Mouse (Mus musculus) G1E (cell line): ENCODE data around the gene Fam171a2.

Source experiments
- CTCF ChIP-seq: IDR thresholded peaks from 2 replicates; pipeline ENCODE4 v1.5.1; 2012; ENCODE audit warnings: low read depth, low read length, inconsistent platforms, mixed read lengths
- GATA1 ChIP-seq: IDR thresholded peaks from 2 replicates; pipeline ENCODE4 v1.6.1; 2012; ENCODE audit warnings: borderline replicate concordance, low read length, inconsistent platforms, mixed read lengths

DNA sequence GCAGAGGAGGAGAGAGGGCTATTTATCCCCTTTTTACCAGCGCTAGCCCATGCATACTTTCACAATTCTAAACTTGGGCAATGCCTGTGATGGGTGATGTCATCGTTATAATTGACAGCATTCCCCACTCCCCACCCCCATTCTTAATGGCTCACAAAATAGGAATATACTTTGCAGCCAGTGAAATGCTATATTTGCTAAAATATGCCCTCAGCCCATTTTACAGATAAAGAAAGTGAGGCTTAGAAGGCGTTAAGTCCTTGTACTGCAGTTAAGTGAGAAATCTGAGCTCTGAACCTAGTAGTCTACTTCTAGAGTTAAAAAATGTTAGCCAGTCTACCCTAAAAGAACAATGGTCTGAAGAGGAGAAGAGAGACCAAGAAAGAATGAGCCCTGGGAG lies 3.2 kb downstream of the Fam171a2 start:
- TF ChIP-seq CTCF (no peak), GATA1 (no peak)
